Mouse (Mus musculus) forebrain, embryonic 16.5 days (tissue): Measurements from ENCODE around the gene Irf8. TPM values are rescaled to one million over a fixed set of nuclear protein-coding genes. Genes with fewer than 3 reads are reported as not detected.

ENCODE experiments used
- ATAC-seq: fragments of 200-750 bp; cut with Nextera tagmentation; 2 replicates; pipeline ENCODE4 v1.8.0; 2017; ENCODE audit warnings: mild to moderate bottlenecking, moderate library complexity
- H3K27ac ChIP-seq: fragments of 300-500 bp; sonication (generic); 2 replicates; pipeline ENCODE4 v1.5.1; 2014; ENCODE audit warnings: low read length, control low read depth
- H3K27me3 ChIP-seq: fragments of 300-500 bp; sonication (generic); replicated peaks from 2 replicates; pipeline ENCODE4 v1.6.1; 2014; ENCODE audit warnings: low read length; ENCODE audit not compliant: control insufficient read depth, insufficient read depth
- H3K36me3 ChIP-seq: fragments of 300-500 bp; sonication (generic); 2 replicates; pipeline ENCODE4 v1.6.1; 2014; ENCODE audit not compliant: control insufficient read depth, insufficient read depth
- H3K4me1 ChIP-seq: fragments of 300-500 bp; sonication (generic); replicated peaks from 2 replicates; pipeline ENCODE4 v1.6.1; 2014; ENCODE audit warnings: low read length; ENCODE audit not compliant: control insufficient read depth, insufficient read depth
- H3K4me2 ChIP-seq: fragments of 300-500 bp; sonication (generic); 2 replicates; pipeline ENCODE4 v1.6.1; 2014; ENCODE audit warnings: mild to moderate bottlenecking, low read length, control low read depth
- H3K4me3 ChIP-seq: fragments of 300-500 bp; sonication (generic); replicated peaks from 2 replicates; pipeline ENCODE4 v1.5.1; 2014; ENCODE audit warnings: mild to moderate bottlenecking, low read length, control low read depth
- H3K9ac ChIP-seq: fragments of 300-500 bp; sonication (generic); replicated peaks from 2 replicates; pipeline ENCODE4 v1.6.1; 2014; ENCODE audit warnings: low read depth, low read length, control low read depth
- H3K9me3 ChIP-seq: fragments of 300-500 bp; sonication (generic); 2 replicates; pipeline ENCODE4 v1.6.1; 2016; ENCODE audit warnings: low read length; ENCODE audit not compliant: control insufficient read depth
- WGBS: fragments of 180-500 bp; shearing (Covaris S2); extraction: QIAGEN DNeasy Blood & Tissue Kit; methylation state at CpG from one replicate; pipeline ENCODE4 v1.1.7; 2014; 5-methylcytosine and 5-hydroxymethylcytosine counted together
- polyA plus RNA-seq: library from polyadenylated mRNA; unstranded; fragments of >200 nt; fragmentation: Nextera tagmentation; extraction: Ambion mirVana; gene quantifications from 2 replicates; pipeline ENCODE4 v1.2.1, GENCODE M21; 2015

Gene Irf8
- polyA plus RNA-seq, 1 experiment from 2014 or later: 4.2 TPM

GRCm38 (mm10) chr8:120732068-120732467 lies 4.1 kb upstream of the Irf8 start:
- Histone ChIP-seq H3K27me3 (peaks cover 19% of the 10 kb centered on the region), H3K4me2 (no peak overlapping the region), H3K27ac (no peak overlapping the region), H3K4me3 (no peak overlapping the region), H3K4me1 (peaks cover 11% of the 10 kb centered on the region), H3K9ac (no peak overlapping the region), H3K9me3 (no peaks in the 10 kb centered on the region), H3K36me3 (no peaks in the 10 kb centered on the region)
- WGBS: 49% methylated on average over 5 of the region's 6 CpGs
- no peak for ATAC-seq

- Histone ChIP-seq H3K9ac (peak overlapping the region; percentile 54), H3K4me2 (peak overlapping the region; percentile 99), H3K9me3 (no peaks in the 10 kb centered on the region), H3K4me1 (peaks cover 11% of the 10 kb centered on the region), H3K27ac (no peak overlapping the region), H3K36me3 (no peaks in the 10 kb centered on the region), H3K4me3 (peak overlapping the region; percentile 63), H3K27me3 (peaks cover 19% of the 10 kb centered on the region)
- ATAC-seq: peak; percentile 65
- WGBS: 1% methylated on average over 11 of the region's 11 CpGs
These were observed 328 bp downstream of the Irf8 start for GRCm38 (mm10) chr8:120736486-120736885.

- 64% methylated on average over 7 of the region's 7 CpGs for WGBS
These were observed 1.0 kb downstream of the Irf8 start for GRCm38 (mm10) chr8:120737166-120737565.

GRCm38 (mm10) chr8:120738771-120739170 lies 2.6 kb downstream of the Irf8 start:
- no peak for ATAC-seq
- Histone ChIP-seq H3K36me3 (no peaks in the 10 kb centered on the region), H3K27me3 (peaks cover 15% of the 10 kb centered on the region), H3K4me2 (no peak overlapping the region), H3K9ac (no peak overlapping the region), H3K27ac (no peak overlapping the region), H3K4me3 (no peak overlapping the region), H3K9me3 (no peaks in the 10 kb centered on the region), H3K4me1 (peaks cover 11% of the 10 kb centered on the region)
- WGBS: 75% methylated on average over 4 of the region's 4 CpGs

More at GRCm38 (mm10) chr8:120737166-120737565, 1.0 kb downstream of the Irf8 start:
- H3K27ac ChIP-seq: no peak overlapping the region
- H3K36me3 ChIP-seq: no peaks in the 10 kb centered on the region
- peaks cover 11% of the 10 kb centered on the region for H3K4me1 ChIP-seq
- no peak overlapping the region for H3K9ac ChIP-seq
- no peak for ATAC-seq
- no peak overlapping the region for H3K4me2 ChIP-seq
- peaks cover 19% of the 10 kb centered on the region for H3K27me3 ChIP-seq
- H3K4me3 ChIP-seq: no peak overlapping the region
- H3K9me3 ChIP-seq: no peaks in the 10 kb centered on the region

- Histone ChIP-seq H3K27me3 (peaks cover 11% of the 10 kb centered on the region), H3K4me1 (peaks cover 11% of the 10 kb centered on the region), H3K4me3 (no peak overlapping the region), H3K27ac (no peak overlapping the region), H3K36me3 (no peaks in the 10 kb centered on the region), H3K9ac (no peak overlapping the region), H3K9me3 (no peaks in the 10 kb centered on the region), H3K4me2 (no peak overlapping the region)
- 91% methylated on average over 15 of the region's 15 CpGs for WGBS
- no peak for ATAC-seq
These were observed 3.4 kb downstream of the Irf8 start for GRCm38 (mm10) chr8:120739526-120739925.

GRCm38 (mm10) chr8:120740579-120740978 lies 4.4 kb downstream of the Irf8 start:
- Histone ChIP-seq H3K27me3 (peaks cover 3% of the 10 kb centered on the region; the same call in 1 of the 2 replicates), H3K36me3 (no peaks in the 10 kb centered on the region), H3K4me3 (no peak overlapping the region), H3K9me3 (no peaks in the 10 kb centered on the region), H3K27ac (no peak overlapping the region), H3K4me2 (no peak overlapping the region), H3K9ac (no peak overlapping the region), H3K4me1 (peaks cover 8% of the 10 kb centered on the region)
- no peak for ATAC-seq
- WGBS: 80% methylated on average over 2 of the region's 2 CpGs

- Histone ChIP-seq H3K4me2 (no peak overlapping the region), H3K4me1 (peaks cover 5% of the 10 kb centered on the region), H3K27ac (no peak overlapping the region), H3K36me3 (no peaks in the 10 kb centered on the region), H3K9ac (no peak overlapping the region), H3K9me3 (no peaks in the 10 kb centered on the region), H3K27me3 (peaks cover 3% of the 10 kb centered on the region; the same call in 1 of the 2 replicates), H3K4me3 (no peak overlapping the region)
- 78% methylated on average over 17 of the region's 17 CpGs for WGBS
- ATAC-seq: no peak
These were observed 4.8 kb downstream of the Irf8 start for GRCm38 (mm10) chr8:120741001-120741400.

- no peaks in the 10 kb centered on the region for H3K4me1 ChIP-seq
- H3K9ac ChIP-seq: no peak overlapping the region
- no peaks in the 10 kb centered on the region for H3K36me3 ChIP-seq
- H3K27me3 ChIP-seq: no peaks in the 10 kb centered on the region; the same call in 1 of the 2 replicates
- no peaks in the 10 kb centered on the region for H3K9me3 ChIP-seq
- H3K4me2 ChIP-seq: no peak overlapping the region
- H3K27ac ChIP-seq: no peak overlapping the region
- no peak for ATAC-seq
- H3K4me3 ChIP-seq: no peak overlapping the region
- WGBS: 90% methylated on average over 15 of the region's 15 CpGs
These were observed 5.8 kb downstream of the Irf8 start for GRCm38 (mm10) chr8:120741815-120742530.

GRCm38 (mm10) chr8:120743149-120743897 lies 7.2 kb downstream of the Irf8 start:
- no peak for ATAC-seq
- no peak overlapping the region for H3K27ac ChIP-seq
- H3K9ac ChIP-seq: no peak overlapping the region
- H3K27me3 ChIP-seq: no peaks in the 10 kb centered on the region
- no peaks in the 10 kb centered on the region for H3K36me3 ChIP-seq
- 48% methylated on average over 12 of the region's 12 CpGs for WGBS
- no peaks in the 10 kb centered on the region for H3K4me1 ChIP-seq
- no peak overlapping the region for H3K4me3 ChIP-seq
- no peaks in the 10 kb centered on the region for H3K9me3 ChIP-seq
- no peak overlapping the region for H3K4me2 ChIP-seq
